Mouse (Mus musculus): ENCODE data around the gene Itgam. TPM values are rescaled to one million over a fixed set of nuclear protein-coding genes. Genes with fewer than 3 reads are reported as not detected.

Itgam gene
- polyA plus RNA-seq, 2 experiments: 1.2 to 2.4 TPM

- DNase-seq (ENCODE audit: low spot score): no peak
- Histone ChIP-seq H3K9ac (ENCODE audit: low read depth, low read length, severe bottlenecking) (no peak overlapping the region), H3K4me2 (replicated peaks; ENCODE audit: low read depth, low read length, severe bottlenecking) (no peak overlapping the region), H3K27ac (replicated peaks; ENCODE audit: low read depth, low read length) (no peak overlapping the region), H3K4me3 (replicated peaks; ENCODE audit: low read length) (no peak overlapping the region), H3K9me3 (ENCODE audit: control insufficient read depth, low read length) (no peaks in the 10 kb centered on the region), H3K36me3 (ENCODE audit: control insufficient read depth, insufficient read depth, low read length) (no peaks in the 10 kb centered on the region), H3K4me1 (ENCODE audit: control insufficient read depth, insufficient read depth, low read length) (no peaks in the 10 kb centered on the region), H3K27me3 (ENCODE audit: control insufficient read depth, insufficient read depth, low read length) (no peaks in the 10 kb centered on the region)
- WGBS: 79% methylated on average over 5 of the region's 5 CpGs
- ATAC-seq (ENCODE audit: low FRiP score, low read depth): no peak
- no peak for TF ChIP-seq POLR2A (IDR thresholded peaks at IDR 0.05; ENCODE audit: borderline replicate concordance, extremely low read depth, insufficient read depth, insufficient read length)
Observed at GRCm38 (mm10) chr7:128065547-128065946, 3.1 kb downstream of the Itgam start.

DNA sequence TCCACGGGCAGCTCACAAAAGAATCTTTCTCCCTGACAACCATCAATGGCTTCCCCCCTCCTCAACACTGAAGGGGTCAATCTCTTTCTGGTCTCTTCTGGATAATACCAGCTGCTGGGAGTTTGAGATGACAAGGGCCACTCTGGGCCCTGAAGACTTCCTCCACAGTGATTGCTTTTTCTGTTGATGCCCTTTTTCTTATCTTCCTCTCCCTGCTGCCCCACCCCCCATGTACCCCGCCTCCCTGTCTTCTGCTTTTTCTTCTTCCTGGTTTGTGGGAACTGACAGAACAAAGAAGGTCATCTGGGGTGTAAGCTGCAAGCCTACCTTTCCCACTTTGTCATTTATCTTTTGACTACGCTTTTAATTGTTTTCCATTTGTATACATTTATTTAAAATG is 5.4 kb downstream of the Itgam start:
- Histone ChIP-seq H3K4me3 (replicated peaks; ENCODE audit: low read length) (no peak overlapping the region), H3K4me2 (replicated peaks; ENCODE audit: low read depth, low read length, severe bottlenecking) (no peak overlapping the region), H3K27me3 (ENCODE audit: control insufficient read depth, insufficient read depth, low read length) (no peaks in the 10 kb centered on the region), H3K36me3 (ENCODE audit: control insufficient read depth, insufficient read depth, low read length) (no peaks in the 10 kb centered on the region), H3K9me3 (ENCODE audit: control insufficient read depth, low read length) (no peaks in the 10 kb centered on the region), H3K4me1 (ENCODE audit: control insufficient read depth, insufficient read depth, low read length) (no peaks in the 10 kb centered on the region), H3K9ac (ENCODE audit: low read depth, low read length, severe bottlenecking) (no peak overlapping the region), H3K27ac (replicated peaks; ENCODE audit: low read depth, low read length) (no peak overlapping the region)
- DNase-seq (ENCODE audit: low spot score) (no peak), ATAC-seq (ENCODE audit: low FRiP score, low read depth) (no peak)
- 66% methylated on average over 3 of the region's 3 CpGs for WGBS
- TF ChIP-seq POLR2A (IDR thresholded peaks at IDR 0.05; ENCODE audit: borderline replicate concordance, extremely low read depth, insufficient read depth, insufficient read length): no peak

- H3K27me3 ChIP-seq (ENCODE audit: control insufficient read depth, insufficient read depth, low read length): no peaks in the 10 kb centered on the region
- TF ChIP-seq POLR2A (IDR thresholded peaks at IDR 0.05; ENCODE audit: borderline replicate concordance, extremely low read depth, insufficient read depth, insufficient read length): no peak
- 81% methylated on average over 2 of the region's 2 CpGs for WGBS
- ATAC-seq (ENCODE audit: low FRiP score, low read depth) (no peak), DNase-seq (ENCODE audit: low spot score) (no peak)
- H3K9me3 ChIP-seq (ENCODE audit: control insufficient read depth, low read length): no peaks in the 10 kb centered on the region
- H3K4me3 ChIP-seq (replicated peaks; ENCODE audit: low read length): no peak overlapping the region
- no peak overlapping the region for H3K4me2 ChIP-seq (replicated peaks; ENCODE audit: low read depth, low read length, severe bottlenecking)
- H3K4me1 ChIP-seq (ENCODE audit: control insufficient read depth, insufficient read depth, low read length): no peaks in the 10 kb centered on the region
- H3K27ac ChIP-seq (replicated peaks; ENCODE audit: low read depth, low read length): no peak overlapping the region
- H3K9ac ChIP-seq (ENCODE audit: low read depth, low read length, severe bottlenecking): no peak overlapping the region
- H3K36me3 ChIP-seq (ENCODE audit: control insufficient read depth, insufficient read depth, low read length): no peaks in the 10 kb centered on the region
Observed at GRCm38 (mm10) chr7:128069844-128070243, 7.4 kb downstream of the Itgam start.

DNA sequence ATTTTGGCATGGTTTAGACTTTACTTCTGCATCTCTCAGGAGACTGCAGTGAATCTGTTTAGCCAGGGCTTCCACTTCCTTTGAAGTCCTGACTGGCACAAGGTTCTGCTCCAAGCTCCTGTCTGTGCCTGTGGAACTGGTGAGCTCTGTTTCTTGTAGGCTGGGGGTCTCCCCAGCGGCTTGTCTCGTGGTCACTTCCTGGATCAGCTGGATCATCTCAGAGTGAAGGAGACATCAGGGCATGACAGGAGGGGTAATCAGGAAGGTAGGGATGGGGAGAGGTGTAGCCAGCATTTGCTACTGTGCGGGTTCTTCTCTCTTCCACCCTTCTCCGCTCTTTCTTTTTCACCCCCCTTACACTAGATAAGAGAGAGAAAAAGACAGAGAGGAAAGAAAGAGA is 9.4 kb downstream of the Itgam start:
- DNase-seq (ENCODE audit: low spot score): no peak
- WGBS: 74% methylated on average over 4 of the region's 4 CpGs
- ATAC-seq (ENCODE audit: low FRiP score, low read depth): no peak
- TF ChIP-seq POLR2A (IDR thresholded peaks at IDR 0.05; ENCODE audit: borderline replicate concordance, extremely low read depth, insufficient read depth, insufficient read length): no peak
- no peak overlapping the region for H3K27ac ChIP-seq (replicated peaks; ENCODE audit: low read depth, low read length)
- no peak overlapping the region for H3K4me2 ChIP-seq (replicated peaks; ENCODE audit: low read depth, low read length, severe bottlenecking)
- H3K27me3 ChIP-seq (ENCODE audit: control insufficient read depth, insufficient read depth, low read length): no peaks in the 10 kb centered on the region
- no peak overlapping the region for H3K9ac ChIP-seq (ENCODE audit: low read depth, low read length, severe bottlenecking)
- no peaks in the 10 kb centered on the region for H3K4me1 ChIP-seq (ENCODE audit: control insufficient read depth, insufficient read depth, low read length)
- no peaks in the 10 kb centered on the region for H3K36me3 ChIP-seq (ENCODE audit: control insufficient read depth, insufficient read depth, low read length)
- no peak overlapping the region for H3K4me3 ChIP-seq (replicated peaks; ENCODE audit: low read length)
- H3K9me3 ChIP-seq (ENCODE audit: control insufficient read depth, low read length): no peaks in the 10 kb centered on the region

GRCm38 (mm10) chr7:128080012-128080411 is 17.6 kb downstream of the Itgam start:
- ATAC-seq (ENCODE audit: low FRiP score, low read depth) (no peak), DNase-seq (ENCODE audit: low spot score) (no peak)
- WGBS: 66% methylated on average over 8 of the region's 8 CpGs
- Histone ChIP-seq H3K27ac (replicated peaks; ENCODE audit: low read depth, low read length) (no peak overlapping the region), H3K4me3 (replicated peaks; ENCODE audit: low read length) (no peak overlapping the region), H3K9ac (ENCODE audit: low read depth, low read length, severe bottlenecking) (no peak overlapping the region), H3K4me2 (replicated peaks; ENCODE audit: low read depth, low read length, severe bottlenecking) (no peak overlapping the region), H3K4me1 (ENCODE audit: control insufficient read depth, insufficient read depth, low read length) (no peaks in the 10 kb centered on the region), H3K36me3 (ENCODE audit: control insufficient read depth, insufficient read depth, low read length) (no peaks in the 10 kb centered on the region), H3K9me3 (ENCODE audit: control insufficient read depth, low read length) (no peaks in the 10 kb centered on the region), H3K27me3 (ENCODE audit: control insufficient read depth, insufficient read depth, low read length) (no peaks in the 10 kb centered on the region)
- no peak for TF ChIP-seq POLR2A (IDR thresholded peaks at IDR 0.05; ENCODE audit: borderline replicate concordance, extremely low read depth, insufficient read depth, insufficient read length)

GRCm38 (mm10) chr7:128089141-128089540 is 26.7 kb downstream of the Itgam start:
- H3K27ac ChIP-seq (replicated peaks; ENCODE audit: low read depth, low read length): no peak overlapping the region
- no peak overlapping the region for H3K9ac ChIP-seq (ENCODE audit: low read depth, low read length, severe bottlenecking)
- TF ChIP-seq POLR2A (IDR thresholded peaks at IDR 0.05; ENCODE audit: borderline replicate concordance, extremely low read depth, insufficient read depth, insufficient read length): no peak
- WGBS: 77% methylated on average over 7 of the region's 7 CpGs
- H3K4me2 ChIP-seq (replicated peaks; ENCODE audit: low read depth, low read length, severe bottlenecking): no peak overlapping the region
- no peaks in the 10 kb centered on the region for H3K36me3 ChIP-seq (ENCODE audit: control insufficient read depth, insufficient read depth, low read length)
- no peaks in the 10 kb centered on the region for H3K4me1 ChIP-seq (ENCODE audit: control insufficient read depth, insufficient read depth, low read length)
- no peaks in the 10 kb centered on the region for H3K27me3 ChIP-seq (ENCODE audit: control insufficient read depth, insufficient read depth, low read length)
- H3K9me3 ChIP-seq (ENCODE audit: control insufficient read depth, low read length): no peaks in the 10 kb centered on the region
- ATAC-seq (ENCODE audit: low FRiP score, low read depth) (no peak), DNase-seq (ENCODE audit: low spot score) (no peak)
- no peak overlapping the region for H3K4me3 ChIP-seq (replicated peaks; ENCODE audit: low read length)
